Mouse (Mus musculus): ENCODE measurements around the gene Tbx2. TPM values are rescaled to one million over a fixed set of nuclear protein-coding genes. Genes with fewer than 3 reads are reported as not detected.

Gene Tbx2
- total and polyA plus RNA-seq, 3 experiments = 5.5 to 7.5 (median 5.7) TPM

GRCm38 (mm10) chr11:85846509-85846908 is 14.2 kb downstream of the Tbx2 start:
- TF ChIP-seq POLR2A (IDR thresholded peaks at IDR 0.05; ENCODE audit: insufficient read depth, low read depth, low read length) (0 out of 2 replicates have a peak, but pooled peaks have one; percentile 7), EP300 (IDR thresholded peaks at IDR 0.05; ENCODE audit: insufficient read depth, low read depth, low read length) (peak; percentile 72; the same call in 1 of the 2 replicates), CTCF (IDR thresholded peaks at IDR 0.05) (no peak)
- Histone ChIP-seq H3K79me2 (replicated peaks; ENCODE audit: control insufficient read depth, insufficient read depth, low read length) (no peaks in the 10 kb centered on the region), H3K36me3 (ENCODE audit: control insufficient read depth, insufficient read depth, low read length) (no peaks in the 10 kb centered on the region), H3K27me3 (ENCODE audit: control insufficient read depth, insufficient read depth, low read length) (no peaks in the 10 kb centered on the region), H3K4me3 (no peak overlapping the region), H3K27ac (peak overlapping the region; percentile 63), H3K4me1 (ENCODE audit: control insufficient read depth, insufficient read depth, low read length) (peaks cover 4% of the 10 kb centered on the region), H3K9ac (ENCODE audit: low read depth, low read length) (no peak overlapping the region)
- 37% methylated on average over 4 of the region's 4 CpGs for WGBS
- peak; percentile 56 to 73 for DNase-seq
- intact Hi-C loops (cut with DNase I) = loop anchor here (5.0 kb wide), 3 partner anchors 221 to 511 kb away; partner anchors contain the start of gene Med13

GRCm38 (mm10) chr11:85849037-85849436 is 16.7 kb downstream of the Tbx2 start:
- TF ChIP-seq POLR2A (IDR thresholded peaks at IDR 0.05; ENCODE audit: insufficient read depth, low read depth, low read length) (no peak), EP300 (IDR thresholded peaks at IDR 0.05; ENCODE audit: insufficient read depth, low read depth, low read length) (peak; percentile 83), CTCF (IDR thresholded peaks at IDR 0.05) (peak; percentile 95)
- Histone ChIP-seq H3K79me2 (replicated peaks; ENCODE audit: control insufficient read depth, insufficient read depth, low read length) (no peaks in the 10 kb centered on the region), H3K9ac (ENCODE audit: low read depth, low read length) (no peak overlapping the region), H3K4me3 (peak overlapping the region; percentile 26; the same call in 1 of the 2 replicates), H3K36me3 (ENCODE audit: control insufficient read depth, insufficient read depth, low read length) (no peaks in the 10 kb centered on the region), H3K27me3 (ENCODE audit: control insufficient read depth, insufficient read depth, low read length) (no peaks in the 10 kb centered on the region), H3K4me1 (ENCODE audit: control insufficient read depth, insufficient read depth, low read length) (peaks cover 2% of the 10 kb centered on the region), H3K27ac (no peak overlapping the region)
- peak; percentile 64 to 73 for DNase-seq
- intact Hi-C loops (cut with DNase I) = loop anchor here (5.0 kb wide), 3 partner anchors 218 to 508 kb away; partner anchors contain the start of gene Med13
- WGBS = 7% methylated on average over 21 of the region's 21 CpGs

- no peak within 1 kb of the TSS for H3K4me3 ChIP-seq
- TF ChIP-seq EP300 (IDR thresholded peaks at IDR 0.05; ENCODE audit: insufficient read depth, low read depth, low read length) (no peak), CTCF (IDR thresholded peaks at IDR 0.05) (no peak), POLR2A (IDR thresholded peaks at IDR 0.05; ENCODE audit: insufficient read depth, low read depth, low read length) (no peak)
Measured at GRCm38 (mm10) chr11:85850233-85850632, 17.9 kb downstream of the Tbx2 start, which contains the start of gene Gm11444. Gene Gm11444 (minus strand): TSS chr11:85850333.

GRCm38 (mm10) chr11:85850758-85851157 is 18.4 kb downstream of the Tbx2 start:
- Histone ChIP-seq H3K27me3 (ENCODE audit: control insufficient read depth, insufficient read depth, low read length) (no peaks in the 10 kb centered on the region), H3K79me2 (replicated peaks; ENCODE audit: control insufficient read depth, insufficient read depth, low read length) (no peaks in the 10 kb centered on the region), H3K4me1 (ENCODE audit: control insufficient read depth, insufficient read depth, low read length) (peaks cover 2% of the 10 kb centered on the region), H3K9ac (ENCODE audit: low read depth, low read length) (no peak overlapping the region), H3K36me3 (ENCODE audit: control insufficient read depth, insufficient read depth, low read length) (no peaks in the 10 kb centered on the region), H3K27ac (no peak overlapping the region), H3K4me3 (no peak overlapping the region)
- 41% methylated on average over 6 of the region's 6 CpGs for WGBS
- intact Hi-C loops (cut with DNase I) = no loop called here
- TF ChIP-seq EP300 (IDR thresholded peaks at IDR 0.05; ENCODE audit: insufficient read depth, low read depth, low read length) (no peak), CTCF (IDR thresholded peaks at IDR 0.05) (peak; percentile 39), POLR2A (IDR thresholded peaks at IDR 0.05; ENCODE audit: insufficient read depth, low read depth, low read length) (no peak)
- no peak for DNase-seq

More at GRCm38 (mm10) chr11:85850233-85850632, 17.9 kb downstream of the Tbx2 start, which contains the start of gene Gm11444:
- intact Hi-C loops (cut with DNase I) = no loop called here
- H3K27ac ChIP-seq = no peak within 1 kb of the TSS
- DNase-seq = no peak
- WGBS = 95% methylated on average over 6 of the region's 6 CpGs
- H3K27me3 ChIP-seq (ENCODE audit: control insufficient read depth, insufficient read depth, low read length) = no peaks in the 10 kb centered on the region
- no peaks in the 10 kb centered on the region for H3K36me3 ChIP-seq (ENCODE audit: control insufficient read depth, insufficient read depth, low read length)
- H3K9ac ChIP-seq (ENCODE audit: low read depth, low read length) = no peak within 1 kb of the TSS
- H3K4me1 ChIP-seq (ENCODE audit: control insufficient read depth, insufficient read depth, low read length) = peaks cover 2% of the 10 kb centered on the region
- no peaks in the 10 kb centered on the region for H3K79me2 ChIP-seq (replicated peaks; ENCODE audit: control insufficient read depth, insufficient read depth, low read length)

GRCm38 (mm10) chr11:85857997-85858698 is 25.8 kb downstream of the Tbx2 start:
- intact Hi-C loops (cut with DNase I) = no loop called here
- H3K79me2 ChIP-seq (replicated peaks; ENCODE audit: control insufficient read depth, insufficient read depth, low read length) = no peaks in the 10 kb centered on the region
- TF ChIP-seq POLR2A (IDR thresholded peaks at IDR 0.05; ENCODE audit: insufficient read depth, low read depth, low read length) (no peak), EP300 (IDR thresholded peaks at IDR 0.05; ENCODE audit: insufficient read depth, low read depth, low read length) (no peak), CTCF (IDR thresholded peaks at IDR 0.05) (no peak)
- H3K4me3 ChIP-seq = no peak overlapping the region
- H3K27ac ChIP-seq = no peak overlapping the region
- no peaks in the 10 kb centered on the region for H3K4me1 ChIP-seq (ENCODE audit: control insufficient read depth, insufficient read depth, low read length)
- H3K27me3 ChIP-seq (ENCODE audit: control insufficient read depth, insufficient read depth, low read length) = no peaks in the 10 kb centered on the region
- no peak overlapping the region for H3K9ac ChIP-seq (ENCODE audit: low read depth, low read length)
- H3K36me3 ChIP-seq (ENCODE audit: control insufficient read depth, insufficient read depth, low read length) = no peaks in the 10 kb centered on the region
- DNase-seq = no peak
- WGBS = 39% methylated on average over 6 of the region's 6 CpGs

- Histone ChIP-seq H3K27ac (no peak overlapping the region), H3K4me3 (no peak overlapping the region), H3K4me1 (ENCODE audit: control insufficient read depth, insufficient read depth, low read length) (no peaks in the 10 kb centered on the region), H3K27me3 (ENCODE audit: control insufficient read depth, insufficient read depth, low read length) (no peaks in the 10 kb centered on the region), H3K36me3 (ENCODE audit: control insufficient read depth, insufficient read depth, low read length) (no peaks in the 10 kb centered on the region), H3K9ac (ENCODE audit: low read depth, low read length) (no peak overlapping the region), H3K79me2 (replicated peaks; ENCODE audit: control insufficient read depth, insufficient read depth, low read length) (no peaks in the 10 kb centered on the region)
- DNase-seq = no peak
- TF ChIP-seq POLR2A (IDR thresholded peaks at IDR 0.05; ENCODE audit: insufficient read depth, low read depth, low read length) (no peak), CTCF (IDR thresholded peaks at IDR 0.05) (peak; percentile 53), EP300 (IDR thresholded peaks at IDR 0.05; ENCODE audit: insufficient read depth, low read depth, low read length) (no peak)
- 33% methylated on average over 7 of the region's 7 CpGs for WGBS
- intact Hi-C loops (cut with DNase I) = no loop called here
Measured at GRCm38 (mm10) chr11:85864363-85864762, 32.0 kb downstream of the Tbx2 start.

Data from heart, adult 2 months (tissue).